Mouse (Mus musculus) adrenal gland, postnatal 10 days (tissue): ENCODE measurements at regions not wholly inside any gene's neighbourhood (a gene's known extent, or its start where the extent isn't known, plus 50 kb on each side); places are given as distances from the start of the nearest gene placed in this dataset.

Source experiments
- DNase-seq: peaks from one replicate; pipeline ENCODE4 v3.0.0; 2021; ENCODE audit warnings: mixed read lengths

DNA sequence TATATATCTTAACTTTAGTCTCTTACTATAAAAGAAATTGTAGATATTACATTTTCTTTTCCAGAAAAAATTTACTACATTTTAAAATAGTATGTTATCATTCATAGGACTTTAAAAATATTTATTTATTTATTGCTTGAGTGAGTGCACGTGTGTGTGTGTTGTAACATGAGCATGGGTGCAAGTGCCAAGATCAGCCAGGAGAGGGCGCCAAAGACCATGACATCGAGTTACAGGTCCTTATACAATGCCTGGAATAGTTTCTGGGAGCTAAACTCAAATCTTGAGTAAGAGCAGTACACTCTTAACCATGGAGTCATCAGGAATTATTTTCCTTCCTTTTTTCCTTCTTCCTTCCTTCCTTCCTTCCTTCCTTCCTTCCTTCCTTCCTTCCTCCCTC lies 185.4 kb upstream of the Mageb4 start:
- DNase-seq, result peak; percentile 59
